Mouse (Mus musculus) heart, postnatal 0 days (tissue): ENCODE results near the gene Polg2. TPM values are rescaled to one million over a fixed set of nuclear protein-coding genes. Genes with fewer than 3 reads are reported as not detected.

Source experiments
- ATAC-seq: fragments of 200-750 bp; cut with Nextera tagmentation; 2 replicates; pipeline ENCODE4 v1.8.0; 2017; ENCODE audit warnings: low read depth, moderate number of reproducible peaks, moderate library complexity; ENCODE audit not compliant: insufficient read depth
- DNase-seq: peaks from one replicate; pipeline ENCODE4 v3.0.0-alpha.2; 2016; ENCODE audit warnings: low spot score
- H3K27ac ChIP-seq: fragments of 300-500 bp; sonication (generic); 2 replicates; pipeline ENCODE4 v1.5.1; 2014; ENCODE audit warnings: low read depth, mild to moderate bottlenecking
- H3K27me3 ChIP-seq: fragments of 300-500 bp; sonication (generic); 2 replicates; pipeline ENCODE4 v1.6.1; 2014; ENCODE audit warnings: low read length, mixed read lengths; ENCODE audit not compliant: control insufficient read depth, insufficient read depth
- H3K36me3 ChIP-seq: fragments of 300-500 bp; sonication (generic); replicated peaks from 2 replicates; pipeline ENCODE4 v1.6.1; 2014; ENCODE audit warnings: low read length, mixed read lengths; ENCODE audit not compliant: control insufficient read depth, insufficient read depth
- H3K4me1 ChIP-seq: fragments of 300-500 bp; sonication (generic); 2 replicates; pipeline ENCODE4 v1.6.1; 2014; ENCODE audit warnings: antibody characterized with exemption; ENCODE audit not compliant: control insufficient read depth, insufficient read depth
- H3K4me2 ChIP-seq: fragments of 300-500 bp; sonication (generic); 2 replicates; pipeline ENCODE4 v1.6.1; 2014; ENCODE audit warnings: low read depth, mild to moderate bottlenecking, low read length, moderate library complexity
- H3K4me3 ChIP-seq: fragments of 300-500 bp; sonication (generic); 2 replicates; pipeline ENCODE4 v1.5.1; 2014; ENCODE audit warnings: low read depth, low read length
- H3K9ac ChIP-seq: fragments of 300-500 bp; sonication (generic); replicated peaks from 2 replicates; pipeline ENCODE4 v1.6.1; 2014; ENCODE audit warnings: low read depth, low read length, mixed read lengths
- H3K9me3 ChIP-seq: fragments of 300-500 bp; sonication (generic); replicated peaks from 2 replicates; pipeline ENCODE4 v1.6.1; 2016; ENCODE audit warnings: low read length; ENCODE audit not compliant: control insufficient read depth
- CTCF ChIP-seq: IDR thresholded peaks from 2 replicates; pipeline ENCODE4 v1.5.1; 2016; ENCODE audit warnings: antibody characterized with exemption, control low read depth, low read depth
- EP300 ChIP-seq: IDR thresholded peaks from 2 replicates; pipeline ENCODE4 v1.6.1; 2016; ENCODE audit warnings: antibody characterized with exemption, low read depth
- WGBS: fragments of 180-500 bp; shearing (Covaris S2); extraction: QIAGEN DNeasy Blood & Tissue Kit; methylation state at CpG from one replicate; pipeline ENCODE4 v1.1.7; 2014; 5-methylcytosine and 5-hydroxymethylcytosine counted together
- polyA plus RNA-seq: library from polyadenylated mRNA; unstranded; fragments of >200 nt; fragmentation: Nextera tagmentation; extraction: Ambion mirVana; gene quantifications from 2 replicates; pipeline ENCODE4 v1.2.1, GENCODE M21; 2015
- total RNA-seq: library from RNA; depleted of rRNA; stranded (reverse); fragments of >200 nt; gene quantifications from 2 replicates; pipeline ENCODE4 v1.2.3, GENCODE M21; 2014; ENCODE audit warnings: low replicate concordance

Polg2 gene
- total and polyA plus RNA-seq, 2 experiments from 2014 or later, result 1.1 to 7.2 TPM

DNA sequence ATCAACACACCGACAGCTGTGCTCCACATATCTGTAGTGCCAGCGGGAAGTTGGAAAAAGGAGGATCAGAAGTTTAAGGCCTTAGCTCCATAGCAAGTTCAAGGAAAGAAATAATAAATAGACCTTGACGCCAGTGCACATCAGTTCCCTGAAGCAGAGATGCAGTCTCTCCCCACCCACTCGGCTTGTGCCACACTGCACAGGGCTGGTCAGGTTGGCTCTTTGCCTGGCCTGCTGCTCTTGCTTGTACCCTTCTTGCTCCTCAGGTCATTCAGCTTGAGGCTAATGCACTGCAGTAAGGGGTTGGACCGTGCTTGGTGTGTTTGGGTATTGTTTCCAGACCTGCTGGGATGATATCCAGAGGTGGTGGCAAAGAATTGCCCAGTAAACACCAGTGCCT lies 18.8 kb downstream of the Polg2 start:
- 79% methylated on average over 5 of the region's 5 CpGs for WGBS
- H3K9ac ChIP-seq, result no peak overlapping the region
- no peaks in the 10 kb centered on the region for H3K36me3 ChIP-seq
- peaks cover 7% of the 10 kb centered on the region for H3K4me1 ChIP-seq
- no peak overlapping the region for H3K4me3 ChIP-seq
- ATAC-seq (no peak), DNase-seq (no peak)
- H3K4me2 ChIP-seq, result no peak overlapping the region
- TF ChIP-seq EP300, result no peak
- TF ChIP-seq CTCF, result no peak
- no peaks in the 10 kb centered on the region for H3K27me3 ChIP-seq
- no peak overlapping the region for H3K27ac ChIP-seq
- no peaks in the 10 kb centered on the region for H3K9me3 ChIP-seq

DNA sequence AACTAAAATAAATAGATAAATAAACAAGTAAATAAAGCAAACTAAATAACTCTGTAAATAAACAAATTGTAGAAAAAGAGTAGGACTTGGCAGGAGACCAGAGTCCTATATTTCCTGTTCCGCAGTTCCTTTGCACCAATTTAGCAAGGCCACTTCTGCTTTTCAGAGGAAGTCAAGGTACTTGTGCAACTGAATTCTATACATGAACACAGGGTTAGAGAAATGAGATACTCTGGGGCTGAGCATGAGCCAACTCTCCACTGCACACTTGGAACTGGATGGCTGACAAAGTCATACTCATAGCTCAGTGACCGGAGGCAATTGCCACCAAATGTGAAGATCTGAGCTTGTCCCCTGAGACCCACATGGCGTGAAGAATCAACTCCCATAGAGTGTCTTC lies 20.3 kb downstream of the Polg2 start:
- WGBS, result 95% methylated on average over 3 of the region's 3 CpGs
- Histone ChIP-seq H3K36me3 (no peaks in the 10 kb centered on the region), H3K27ac (no peak overlapping the region), H3K9me3 (no peaks in the 10 kb centered on the region), H3K9ac (no peak overlapping the region), H3K4me1 (peaks cover 7% of the 10 kb centered on the region), H3K4me2 (no peak overlapping the region), H3K27me3 (no peaks in the 10 kb centered on the region), H3K4me3 (no peak overlapping the region)
- TF ChIP-seq CTCF, result no peak
- TF ChIP-seq EP300, result no peak
- ATAC-seq (no peak), DNase-seq (no peak)

DNA sequence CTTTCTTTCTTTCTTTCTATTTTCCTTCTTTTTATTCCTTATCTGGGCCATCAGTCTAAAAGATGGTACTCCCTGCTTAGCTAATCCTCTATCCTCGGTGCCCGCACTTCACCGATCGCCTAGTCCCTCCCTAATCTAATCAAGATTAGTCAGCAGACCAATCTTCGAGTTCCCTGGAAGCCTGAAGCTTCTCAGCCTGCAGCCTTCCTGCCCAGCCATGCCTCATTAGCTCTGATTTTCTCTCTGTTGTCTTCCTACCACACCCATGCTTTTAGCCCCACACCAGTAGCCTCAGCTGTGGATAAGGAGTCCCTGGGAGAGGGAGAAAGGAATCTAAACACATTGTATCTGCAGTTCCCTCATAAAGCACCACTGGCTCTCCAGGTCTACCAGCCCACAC lies 23.8 kb downstream of the Polg2 start:
- H3K9ac ChIP-seq, result no peak overlapping the region
- H3K4me3 ChIP-seq, result no peak overlapping the region
- no peaks in the 10 kb centered on the region for H3K4me1 ChIP-seq
- no peaks in the 10 kb centered on the region for H3K36me3 ChIP-seq
- H3K27me3 ChIP-seq, result no peaks in the 10 kb centered on the region
- no peaks in the 10 kb centered on the region for H3K9me3 ChIP-seq
- no peak overlapping the region for H3K27ac ChIP-seq
- H3K4me2 ChIP-seq, result no peak overlapping the region
- WGBS, result 30% methylated on average over 5 of the region's 5 CpGs
- no peak for TF ChIP-seq CTCF
- TF ChIP-seq EP300, result no peak
- ATAC-seq, result no peak
- DNase-seq, result no peak

DNA sequence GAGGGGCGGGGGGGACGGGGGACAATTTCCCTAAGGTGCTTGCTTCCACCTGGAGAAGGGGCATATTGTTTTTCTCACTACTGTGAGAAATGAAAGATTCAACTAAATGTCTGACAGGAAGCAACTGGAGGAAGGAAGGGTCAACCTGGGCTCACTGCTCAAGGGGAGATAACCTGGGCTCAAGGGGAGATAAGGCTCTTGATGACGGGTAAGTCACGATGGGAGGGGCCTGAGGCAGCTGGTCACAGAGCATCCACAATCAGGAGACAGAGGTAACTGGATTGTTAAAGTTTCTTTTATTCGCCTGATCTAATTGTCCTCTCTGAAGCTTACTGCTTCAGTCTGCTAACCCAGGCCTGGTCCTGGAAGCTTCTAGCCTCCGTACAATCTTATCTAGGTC lies 26.0 kb downstream of the Polg2 start:
- Histone ChIP-seq H3K4me1 (no peaks in the 10 kb centered on the region), H3K9ac (no peak overlapping the region), H3K9me3 (no peaks in the 10 kb centered on the region), H3K27me3 (no peaks in the 10 kb centered on the region), H3K27ac (no peak overlapping the region), H3K4me3 (no peak overlapping the region), H3K4me2 (no peak overlapping the region), H3K36me3 (no peaks in the 10 kb centered on the region)
- no peak for DNase-seq
- ATAC-seq, result no peak
- TF ChIP-seq CTCF (no peak), EP300 (no peak)
- WGBS, result 66% methylated on average over 6 of the region's 6 CpGs

DNA sequence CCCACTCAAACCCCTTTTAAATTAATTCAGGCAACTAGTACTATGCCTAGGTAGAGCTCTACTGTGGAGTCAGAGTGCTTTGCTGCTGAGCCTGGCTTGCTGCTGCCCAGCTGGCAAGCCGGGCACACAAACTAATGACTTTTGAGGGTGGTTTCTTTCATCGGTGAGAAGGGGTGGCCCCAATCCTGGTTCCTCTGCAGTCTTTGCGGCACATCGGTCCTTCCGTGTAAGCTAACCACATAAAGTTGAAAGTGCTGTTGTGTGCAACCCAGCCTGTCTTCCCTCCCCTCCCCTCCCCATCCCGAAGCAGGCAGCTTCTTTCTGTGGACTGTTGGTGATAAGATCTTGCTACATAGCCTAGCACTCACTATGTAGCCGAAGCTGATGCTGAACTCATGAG lies 27.2 kb downstream of the Polg2 start:
- 68% methylated on average over 7 of the region's 7 CpGs for WGBS
- Histone ChIP-seq H3K36me3 (no peaks in the 10 kb centered on the region), H3K4me2 (peak overlapping the region; percentile 5; the same call in 1 of the 2 replicates), H3K4me1 (no peaks in the 10 kb centered on the region), H3K27ac (no peak overlapping the region), H3K4me3 (no peak overlapping the region), H3K27me3 (no peaks in the 10 kb centered on the region), H3K9me3 (no peaks in the 10 kb centered on the region), H3K9ac (no peak overlapping the region)
- TF ChIP-seq CTCF (no peak), EP300 (no peak)
- no peak for ATAC-seq
- DNase-seq, result no peak
